Mouse (Mus musculus): ENCODE measurements around the gene Foxc1. TPM values are rescaled to one million over a fixed set of nuclear protein-coding genes. Genes with fewer than 3 reads are reported as not detected.

Gene Foxc1
- polyA plus RNA-seq, 1 experiment from 2014 or later = 1.3 TPM

GRCm38 (mm10) chr13:31821050-31821449 lies 14.6 kb downstream of the Foxc1 start:
- H3K4me1 ChIP-seq (replicated peaks) = peaks cover 12% of the 10 kb centered on the region
- peaks cover 74% of the 10 kb centered on the region for H3K27me3 ChIP-seq
- H3K4me2 ChIP-seq = peak overlapping the region; percentile 53
- WGBS = 25% methylated on average over 6 of the region's 6 CpGs
- H3K36me3 ChIP-seq = no peaks in the 10 kb centered on the region
- ATAC-seq (ENCODE audit: low FRiP score) = no peak
- no peaks in the 10 kb centered on the region for H3K9me3 ChIP-seq
- H3K27ac ChIP-seq = no peak overlapping the region
- peak overlapping the region; percentile 31 for H3K4me3 ChIP-seq
- peak overlapping the region; percentile 61 for H3K9ac ChIP-seq

GRCm38 (mm10) chr13:31823316-31823715 lies 16.9 kb downstream of the Foxc1 start:
- Histone ChIP-seq H3K9me3 (no peaks in the 10 kb centered on the region), H3K9ac (no peak overlapping the region), H3K4me3 (no peak overlapping the region), H3K27me3 (peaks cover 51% of the 10 kb centered on the region), H3K27ac (no peak overlapping the region), H3K4me1 (replicated peaks) (peaks cover 12% of the 10 kb centered on the region), H3K36me3 (no peaks in the 10 kb centered on the region), H3K4me2 (no peak overlapping the region)
- WGBS = 25% methylated on average over 5 of the region's 5 CpGs
- no peak for ATAC-seq (ENCODE audit: low FRiP score)

DNA sequence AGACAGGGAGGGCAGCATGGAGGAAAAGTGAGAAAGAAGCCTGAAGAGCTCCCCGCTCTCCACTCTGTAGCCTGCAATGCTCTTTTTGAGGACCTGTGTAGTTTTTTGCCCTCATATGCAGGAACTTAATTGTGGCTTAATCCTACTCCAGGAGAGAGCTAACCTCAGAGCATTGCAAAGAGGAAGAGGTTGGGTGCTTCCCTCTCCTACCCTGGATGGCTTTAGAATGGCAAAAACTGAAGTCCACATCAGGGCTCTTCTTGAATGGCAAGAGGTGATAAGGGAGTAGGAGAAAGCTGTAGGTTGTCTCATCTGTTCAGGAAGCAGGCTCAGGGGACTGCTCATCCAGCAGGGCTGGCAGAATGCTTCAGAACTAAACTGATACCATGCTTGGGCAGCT lies 18.7 kb downstream of the Foxc1 start:
- peaks cover 7% of the 10 kb centered on the region for H3K4me1 ChIP-seq (replicated peaks)
- no peak for ATAC-seq (ENCODE audit: low FRiP score)
- H3K4me3 ChIP-seq = no peak overlapping the region
- no peak overlapping the region for H3K27ac ChIP-seq
- H3K9ac ChIP-seq = no peak overlapping the region
- no peaks in the 10 kb centered on the region for H3K9me3 ChIP-seq
- no peak overlapping the region for H3K4me2 ChIP-seq
- no peaks in the 10 kb centered on the region for H3K36me3 ChIP-seq
- 92% methylated on average over 1 of the region's 1 CpGs for WGBS
- peaks cover 33% of the 10 kb centered on the region for H3K27me3 ChIP-seq

GRCm38 (mm10) chr13:31827160-31827559 lies 20.7 kb downstream of the Foxc1 start:
- Histone ChIP-seq H3K9me3 (no peaks in the 10 kb centered on the region), H3K4me3 (no peak overlapping the region), H3K36me3 (no peaks in the 10 kb centered on the region), H3K27me3 (peaks cover 16% of the 10 kb centered on the region), H3K27ac (no peak overlapping the region), H3K4me2 (no peak overlapping the region), H3K9ac (no peak overlapping the region), H3K4me1 (replicated peaks) (no peaks in the 10 kb centered on the region)
- WGBS = 92% methylated on average over 5 of the region's 5 CpGs
- no peak for ATAC-seq (ENCODE audit: low FRiP score)

- no peaks in the 10 kb centered on the region for H3K9me3 ChIP-seq
- WGBS = 61% methylated on average over 3 of the region's 3 CpGs
- H3K9ac ChIP-seq = no peak overlapping the region
- no peak for ATAC-seq (ENCODE audit: low FRiP score)
- no peak overlapping the region for H3K27ac ChIP-seq
- no peaks in the 10 kb centered on the region for H3K4me1 ChIP-seq (replicated peaks)
- no peak overlapping the region for H3K4me2 ChIP-seq
- H3K27me3 ChIP-seq = peaks cover 10% of the 10 kb centered on the region
- no peak overlapping the region for H3K4me3 ChIP-seq
- H3K36me3 ChIP-seq = no peaks in the 10 kb centered on the region
Observed at GRCm38 (mm10) chr13:31827820-31828332, 21.4 kb downstream of the Foxc1 start.

DNA sequence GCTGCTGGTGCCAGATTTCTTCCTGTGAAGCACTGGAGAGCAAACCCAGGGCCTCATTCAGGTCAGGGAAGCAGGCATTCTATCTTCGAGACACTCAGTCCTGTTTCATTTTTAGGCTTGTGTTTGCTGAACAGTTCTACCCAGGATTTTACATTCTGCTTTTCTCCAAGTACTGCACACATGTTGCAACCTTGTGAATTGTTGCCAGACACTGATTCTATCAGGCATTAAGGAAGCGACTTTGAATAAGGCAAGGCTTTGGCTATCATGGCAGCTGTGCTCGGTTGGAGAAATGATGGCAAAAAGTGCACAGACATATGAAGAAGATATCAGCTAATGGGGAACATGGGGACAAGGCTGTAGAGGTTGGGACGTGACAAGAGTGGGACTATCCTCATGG lies 22.0 kb downstream of the Foxc1 start:
- WGBS = 93% methylated on average over 4 of the region's 4 CpGs
- H3K9me3 ChIP-seq = no peaks in the 10 kb centered on the region
- H3K27ac ChIP-seq = no peak overlapping the region
- no peaks in the 10 kb centered on the region for H3K36me3 ChIP-seq
- no peak overlapping the region for H3K9ac ChIP-seq
- H3K4me3 ChIP-seq = no peak overlapping the region
- no peak for ATAC-seq (ENCODE audit: low FRiP score)
- H3K4me1 ChIP-seq (replicated peaks) = no peaks in the 10 kb centered on the region
- H3K4me2 ChIP-seq = no peak overlapping the region
- peaks cover 7% of the 10 kb centered on the region; the same call in 1 of the 2 replicates for H3K27me3 ChIP-seq

DNA sequence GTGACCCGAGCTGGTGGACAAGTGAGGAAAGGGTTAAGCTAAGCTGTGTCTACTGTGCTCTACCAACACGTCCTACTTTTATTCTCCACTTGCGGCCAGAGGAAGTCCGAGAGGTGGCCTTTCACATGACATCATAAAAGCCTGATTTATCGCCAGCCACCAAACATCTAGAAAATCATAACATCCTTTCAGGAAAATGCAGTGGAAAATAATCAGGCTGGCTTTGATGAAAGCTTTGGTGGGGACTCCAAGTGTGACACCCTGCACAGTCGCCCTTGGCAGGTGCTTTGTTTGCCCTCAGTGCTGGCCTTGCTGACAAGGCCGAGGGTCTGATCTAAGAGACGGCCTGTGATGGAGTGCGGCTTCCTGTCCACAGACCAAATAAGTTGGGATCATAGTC lies 23.9 kb downstream of the Foxc1 start:
- H3K9me3 ChIP-seq = no peaks in the 10 kb centered on the region
- H3K4me3 ChIP-seq = no peak overlapping the region
- H3K4me2 ChIP-seq = no peak overlapping the region
- WGBS = 77% methylated on average over 9 of the region's 9 CpGs
- no peak for ATAC-seq (ENCODE audit: low FRiP score)
- H3K9ac ChIP-seq = no peak overlapping the region
- no peaks in the 10 kb centered on the region for H3K36me3 ChIP-seq
- H3K27me3 ChIP-seq = no peaks in the 10 kb centered on the region
- no peaks in the 10 kb centered on the region for H3K4me1 ChIP-seq (replicated peaks)
- no peak overlapping the region for H3K27ac ChIP-seq

GRCm38 (mm10) chr13:31835802-31836201 lies 29.4 kb downstream of the Foxc1 start:
- Histone ChIP-seq H3K27ac (no peak overlapping the region), H3K4me1 (replicated peaks) (no peaks in the 10 kb centered on the region), H3K9ac (no peak overlapping the region), H3K4me3 (no peak overlapping the region), H3K9me3 (no peaks in the 10 kb centered on the region), H3K27me3 (no peaks in the 10 kb centered on the region), H3K4me2 (no peak overlapping the region), H3K36me3 (no peaks in the 10 kb centered on the region)
- no peak for ATAC-seq (ENCODE audit: low FRiP score)
- 87% methylated on average over 4 of the region's 4 CpGs for WGBS

- no peak overlapping the region for H3K27ac ChIP-seq
- H3K4me3 ChIP-seq = no peak overlapping the region
- no peak overlapping the region; the same call in 1 of the 2 replicates for H3K9ac ChIP-seq
- no peaks in the 10 kb centered on the region for H3K36me3 ChIP-seq
- no peaks in the 10 kb centered on the region for H3K4me1 ChIP-seq (replicated peaks)
- WGBS = 39% methylated on average over 5 of the region's 5 CpGs
- ATAC-seq (ENCODE audit: low FRiP score) = no peak
- H3K27me3 ChIP-seq = no peaks in the 10 kb centered on the region
- no peaks in the 10 kb centered on the region for H3K9me3 ChIP-seq
- no peak overlapping the region for H3K4me2 ChIP-seq
Observed at GRCm38 (mm10) chr13:31849258-31849971, 43.0 kb downstream of the Foxc1 start.

- no peak overlapping the region for H3K4me3 ChIP-seq
- H3K4me1 ChIP-seq (replicated peaks) = no peaks in the 10 kb centered on the region
- H3K27ac ChIP-seq = no peak overlapping the region
- no peak overlapping the region for H3K9ac ChIP-seq
- 64% methylated on average over 2 of the region's 2 CpGs for WGBS
- no peaks in the 10 kb centered on the region for H3K9me3 ChIP-seq
- H3K27me3 ChIP-seq = no peaks in the 10 kb centered on the region
- 0 out of 2 replicates have a peak, but pooled peaks have one; percentile 36 for ATAC-seq (ENCODE audit: low FRiP score)
- no peak overlapping the region for H3K4me2 ChIP-seq
- H3K36me3 ChIP-seq = no peaks in the 10 kb centered on the region
Observed at GRCm38 (mm10) chr13:31853564-31853963, 47.1 kb downstream of the Foxc1 start.

DNA sequence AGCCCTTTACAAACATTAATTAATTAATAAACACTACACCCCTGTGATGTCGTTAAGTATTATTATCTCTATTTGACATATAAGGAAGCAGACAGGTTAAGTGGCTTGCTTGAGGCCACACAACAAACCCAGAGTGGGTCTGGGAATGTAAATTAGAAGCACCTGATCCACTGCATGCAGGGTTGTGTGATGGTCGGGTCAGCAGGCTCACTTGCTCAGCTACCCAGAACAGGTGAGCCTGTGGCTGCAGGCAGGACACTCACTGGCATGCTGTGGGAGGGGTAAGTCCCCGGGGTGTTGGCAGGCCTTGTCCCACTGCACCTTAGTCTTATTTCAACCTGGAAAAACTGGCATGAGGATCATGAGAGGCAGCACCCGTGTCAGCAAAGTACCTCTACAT lies 47.6 kb downstream of the Foxc1 start:
- no peaks in the 10 kb centered on the region for H3K27me3 ChIP-seq
- no peaks in the 10 kb centered on the region for H3K36me3 ChIP-seq
- H3K27ac ChIP-seq = no peak overlapping the region
- H3K9ac ChIP-seq = no peak overlapping the region
- H3K4me2 ChIP-seq = no peak overlapping the region
- H3K4me3 ChIP-seq = no peak overlapping the region
- WGBS = 73% methylated on average over 4 of the region's 4 CpGs
- ATAC-seq (ENCODE audit: low FRiP score) = 0 out of 2 replicates have a peak, but pooled peaks have one; percentile 43
- no peaks in the 10 kb centered on the region for H3K9me3 ChIP-seq
- no peaks in the 10 kb centered on the region for H3K4me1 ChIP-seq (replicated peaks)

DNA sequence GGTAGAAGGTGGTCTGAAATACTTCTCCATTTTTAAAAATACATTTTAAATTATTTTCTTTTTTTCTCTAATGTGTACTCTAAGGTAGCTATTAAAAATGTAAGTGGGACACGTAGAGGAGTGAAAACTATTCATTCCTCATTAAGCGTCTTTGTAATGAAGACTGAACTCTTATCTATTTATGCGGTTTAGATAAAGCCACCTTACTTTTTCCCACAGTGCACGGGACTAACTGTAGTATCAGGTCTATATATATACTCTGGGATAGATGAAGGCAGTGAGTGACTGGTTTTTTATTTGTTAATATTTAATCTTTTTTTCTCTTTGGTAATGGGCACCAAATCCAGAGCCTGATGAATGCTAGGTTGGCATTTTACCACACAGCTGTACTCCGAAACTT lies 53.8 kb downstream of the Foxc1 start:
- Histone ChIP-seq H3K9ac (no peak overlapping the region), H3K4me1 (replicated peaks) (no peaks in the 10 kb centered on the region), H3K36me3 (no peaks in the 10 kb centered on the region), H3K27ac (no peak overlapping the region), H3K4me3 (no peak overlapping the region), H3K4me2 (no peak overlapping the region), H3K27me3 (no peaks in the 10 kb centered on the region), H3K9me3 (no peaks in the 10 kb centered on the region)
- WGBS = 93% methylated on average over 5 of the region's 5 CpGs
- ATAC-seq (ENCODE audit: low FRiP score) = no peak
